Mouse (Mus musculus) liver, embryonic 13.5 days (tissue): ENCODE measurements around the gene Sla2. TPM values are rescaled to one million over a fixed set of nuclear protein-coding genes. Genes with fewer than 3 reads are reported as not detected.
"Not testable (repeated sequence)": the region's sequence is repeated elsewhere in the genome, so short reads cannot be mapped to it uniquely, and the experiment has no call there.

Experiments used
- ATAC-seq: fragments of 200-750 bp; cut with Nextera tagmentation; 2 replicates; pipeline ENCODE4 v1.8.0; 2017; ENCODE audit warnings: low read depth, mild to moderate bottlenecking, moderate number of reproducible peaks, moderate library complexity
- DNase-seq: peaks from one replicate; pipeline ENCODE4 v3.0.0; 2022
- H3K27ac ChIP-seq: fragments of 300-500 bp; sonication (generic); 2 replicates; pipeline ENCODE4 v1.5.1; 2015; ENCODE audit warnings: moderate library complexity, mild to moderate bottlenecking, inconsistent platforms
- H3K27me3 ChIP-seq: fragments of 300-500 bp; sonication (generic); 2 replicates; pipeline ENCODE4 v1.6.1; 2015; ENCODE audit warnings: mild to moderate bottlenecking, inconsistent platforms
- H3K36me3 ChIP-seq: fragments of 300-500 bp; sonication (generic); 2 replicates; pipeline ENCODE4 v1.6.1; 2015; ENCODE audit warnings: mild to moderate bottlenecking, inconsistent platforms
- H3K4me1 ChIP-seq: fragments of 300-500 bp; sonication (generic); replicated peaks from 2 replicates; pipeline ENCODE4 v1.6.1; 2015; ENCODE audit warnings: inconsistent platforms
- H3K4me2 ChIP-seq: fragments of 300-500 bp; sonication (generic); 2 replicates; pipeline ENCODE4 v1.6.1; 2015; ENCODE audit warnings: inconsistent platforms, mild to moderate bottlenecking, moderate library complexity
- H3K4me3 ChIP-seq: fragments of 300-500 bp; sonication (generic); replicated peaks from 2 replicates; pipeline ENCODE4 v1.5.1; 2015; ENCODE audit warnings: mild to moderate bottlenecking, inconsistent platforms
- H3K9ac ChIP-seq: fragments of 300-500 bp; sonication (generic); 2 replicates; pipeline ENCODE4 v1.6.1; 2015; ENCODE audit warnings: mild to moderate bottlenecking, inconsistent platforms
- H3K9me3 ChIP-seq: fragments of 300-500 bp; sonication (generic); replicated peaks from 2 replicates; pipeline ENCODE4 v1.6.1; 2016; ENCODE audit warnings: inconsistent platforms
- WGBS: fragments of 180-500 bp; shearing (Covaris S2); methylation state at CpG from one replicate; pipeline ENCODE4 v1.1.7; 2015; ENCODE audit not compliant: insufficient replicate concordance; 5-methylcytosine and 5-hydroxymethylcytosine counted together
- polyA plus RNA-seq: library from polyadenylated mRNA; unstranded; fragments of >200 nt; fragmentation: Nextera tagmentation; extraction: Ambion mirVana; gene quantifications from 2 replicates; pipeline ENCODE4 v1.2.1, GENCODE M21; 2015

The Sla2 gene
- 3.1 and 3.3 TPM in 2 replicates for polyA plus RNA-seq

- no peaks in the 10 kb centered on the region for H3K36me3 ChIP-seq
- 25% methylated on average over 6 of the region's 6 CpGs for WGBS
- ATAC-seq (no peak), DNase-seq (no peak)
- peak within 1 kb of the TSS; percentile 26; the same call in 1 of the 2 replicates for H3K9ac ChIP-seq
- H3K4me2 ChIP-seq, result peak within 1 kb of the TSS; percentile 3; the same call in 1 of the 2 replicates
- 0 out of 2 replicates have a peak within 1 kb of the TSS, but pooled peaks have one; percentile 5 for H3K4me3 ChIP-seq
- peak within 1 kb of the TSS; percentile 92; the same call in 1 of the 2 replicates for H3K27ac ChIP-seq
- H3K4me1 ChIP-seq, result peaks cover 54% of the 10 kb centered on the region
- no peaks in the 10 kb centered on the region for H3K27me3 ChIP-seq
- H3K9me3 ChIP-seq, result no peaks in the 10 kb centered on the region
Measured at GRCm38 (mm10) chr2:156887017-156887416, at the start of gene Sla2. Gene Sla2 (minus strand): TSS chr2:156887192.

- Histone ChIP-seq H3K27ac (no peak overlapping the region), H3K4me1 (peaks cover 4% of the 10 kb centered on the region), H3K4me3 (no peak overlapping the region), H3K4me2 (no peak overlapping the region), H3K27me3 (no peaks in the 10 kb centered on the region), H3K36me3 (peaks cover 68% of the 10 kb centered on the region), H3K9ac (no peak overlapping the region), H3K9me3 (no peaks in the 10 kb centered on the region)
- 85% methylated on average over 6 of the region's 6 CpGs for WGBS
- no peak for ATAC-seq
- DNase-seq, result no peak
Measured at GRCm38 (mm10) chr2:156935005-156935404, 48.0 kb upstream of the Sla2 start.

GRCm38 (mm10) chr2:156933426-156933825 is 46.4 kb upstream of the Sla2 start:
- H3K27ac ChIP-seq, result no peak overlapping the region
- WGBS, result 82% methylated on average over 1 of the region's 1 CpGs
- no peak for ATAC-seq
- H3K27me3 ChIP-seq, result no peaks in the 10 kb centered on the region
- H3K36me3 ChIP-seq, result peaks cover 66% of the 10 kb centered on the region
- DNase-seq, result no peak
- no peaks in the 10 kb centered on the region for H3K9me3 ChIP-seq
- H3K4me3 ChIP-seq, result no peak overlapping the region
- H3K4me1 ChIP-seq, result peaks cover 20% of the 10 kb centered on the region
- H3K9ac ChIP-seq, result no peak overlapping the region
- no peak overlapping the region for H3K4me2 ChIP-seq

GRCm38 (mm10) chr2:156931421-156931820 is 44.4 kb upstream of the Sla2 start:
- H3K27ac ChIP-seq, result no peak overlapping the region
- peaks cover 39% of the 10 kb centered on the region for H3K4me1 ChIP-seq
- no peak overlapping the region for H3K9ac ChIP-seq
- H3K4me3 ChIP-seq, result no peak overlapping the region
- peaks cover 66% of the 10 kb centered on the region for H3K36me3 ChIP-seq
- H3K27me3 ChIP-seq, result no peaks in the 10 kb centered on the region
- 98% methylated on average over 2 of the region's 2 CpGs for WGBS
- no peak for DNase-seq
- ATAC-seq, result no peak
- H3K9me3 ChIP-seq, result no peaks in the 10 kb centered on the region
- H3K4me2 ChIP-seq, result no peak overlapping the region

GRCm38 (mm10) chr2:156930549-156930948 is 43.6 kb upstream of the Sla2 start:
- no peak for ATAC-seq
- Histone ChIP-seq H3K36me3 (peaks cover 66% of the 10 kb centered on the region), H3K4me1 (peaks cover 48% of the 10 kb centered on the region), H3K4me3 (no peak overlapping the region), H3K27me3 (no peaks in the 10 kb centered on the region), H3K4me2 (no peak overlapping the region), H3K9me3 (no peaks in the 10 kb centered on the region), H3K9ac (no peak overlapping the region), H3K27ac (peak overlapping the region; percentile 60; the same call in 1 of the 2 replicates)
- 81% methylated on average over 6 of the region's 6 CpGs for WGBS
- DNase-seq, result no peak

GRCm38 (mm10) chr2:156929519-156930120 is 42.6 kb upstream of the Sla2 start:
- H3K9me3 ChIP-seq, result no peaks in the 10 kb centered on the region
- H3K36me3 ChIP-seq, result peaks cover 59% of the 10 kb centered on the region
- 51% methylated on average over 11 of the region's 11 CpGs for WGBS
- ATAC-seq (no peak), DNase-seq (no peak)
- peaks cover 57% of the 10 kb centered on the region for H3K4me1 ChIP-seq
- H3K9ac ChIP-seq, result peak overlapping the region; percentile 42; the same call in 1 of the 2 replicates
- peak overlapping the region; percentile 60; the same call in 1 of the 2 replicates for H3K27ac ChIP-seq
- H3K4me2 ChIP-seq, result no peak overlapping the region; the same call in 1 of the 2 replicates
- H3K27me3 ChIP-seq, result no peaks in the 10 kb centered on the region
- no peak overlapping the region for H3K4me3 ChIP-seq

GRCm38 (mm10) chr2:156928606-156929005 is 41.6 kb upstream of the Sla2 start:
- peak overlapping the region; percentile 55; the same call in 1 of the 2 replicates for H3K27ac ChIP-seq
- H3K36me3 ChIP-seq, result peaks cover 59% of the 10 kb centered on the region
- no peak overlapping the region for H3K4me3 ChIP-seq
- no peak overlapping the region for H3K9ac ChIP-seq
- no peak overlapping the region for H3K4me2 ChIP-seq
- no peaks in the 10 kb centered on the region for H3K27me3 ChIP-seq
- DNase-seq (no peak), ATAC-seq (no peak)
- no peaks in the 10 kb centered on the region for H3K9me3 ChIP-seq
- WGBS, result 90% methylated on average over 6 of the region's 6 CpGs
- peaks cover 66% of the 10 kb centered on the region for H3K4me1 ChIP-seq

- DNase-seq (no peak), ATAC-seq (no peak)
- peaks cover 76% of the 10 kb centered on the region for H3K4me1 ChIP-seq
- peak overlapping the region; percentile 95; the same call in 1 of the 2 replicates for H3K27ac ChIP-seq
- peaks cover 54% of the 10 kb centered on the region for H3K36me3 ChIP-seq
- no peak overlapping the region for H3K9ac ChIP-seq
- H3K9me3 ChIP-seq, result no peaks in the 10 kb centered on the region
- H3K4me3 ChIP-seq, result no peak overlapping the region
- 83% methylated on average over 6 of the region's 6 CpGs for WGBS
- H3K27me3 ChIP-seq, result no peaks in the 10 kb centered on the region
- no peak overlapping the region for H3K4me2 ChIP-seq
Measured at GRCm38 (mm10) chr2:156927663-156928062, 40.7 kb upstream of the Sla2 start.

GRCm38 (mm10) chr2:156925611-156926010 is 38.6 kb upstream of the Sla2 start:
- DNase-seq, H3K9me3 ChIP-seq, H3K27me3 ChIP-seq, H3K4me3 ChIP-seq, ATAC-seq, H3K4me2 ChIP-seq: not testable (repeated sequence)
- peak overlapping the region; percentile 95 for H3K27ac ChIP-seq
- H3K4me1 ChIP-seq, result peaks cover 81% of the 10 kb centered on the region
- H3K9ac ChIP-seq, result peak overlapping the region; percentile 52
- peaks cover 41% of the 10 kb centered on the region for H3K36me3 ChIP-seq
- WGBS, result 70% methylated on average over 3 of the region's 3 CpGs

- H3K27ac ChIP-seq, result peak overlapping the region; percentile 95
- H3K9me3 ChIP-seq, H3K4me3 ChIP-seq, H3K27me3 ChIP-seq: not testable (repeated sequence)
- peak; percentile 24 for DNase-seq
- peak; percentile 37 for ATAC-seq
- peaks cover 82% of the 10 kb centered on the region for H3K4me1 ChIP-seq
- peak overlapping the region; percentile 58; the same call in 1 of the 2 replicates for H3K4me2 ChIP-seq
- H3K9ac ChIP-seq, result peak overlapping the region; percentile 52
- WGBS, result 77% methylated on average over 4 of the region's 4 CpGs
- H3K36me3 ChIP-seq, result peaks cover 36% of the 10 kb centered on the region
Measured at GRCm38 (mm10) chr2:156925075-156925474, 38.1 kb upstream of the Sla2 start.

GRCm38 (mm10) chr2:156924210-156924898 is 37.4 kb upstream of the Sla2 start:
- ATAC-seq, result peak; percentile 96
- Histone ChIP-seq H3K4me2 (peak overlapping the region; percentile 58), H3K9me3 (no peaks in the 10 kb centered on the region), H3K27me3 (no peaks in the 10 kb centered on the region), H3K36me3 (peaks cover 31% of the 10 kb centered on the region), H3K4me3 (peak overlapping the region; percentile 6; the same call in 1 of the 2 replicates), H3K4me1 (peaks cover 81% of the 10 kb centered on the region), H3K9ac (peak overlapping the region; percentile 65), H3K27ac (peak overlapping the region; percentile 95)
- peak; percentile 81 for DNase-seq
- 9% methylated on average over 3 of the region's 3 CpGs for WGBS
